ENCODE assay signal across 9 mouse cellular contexts in the genomic region with DNA sequence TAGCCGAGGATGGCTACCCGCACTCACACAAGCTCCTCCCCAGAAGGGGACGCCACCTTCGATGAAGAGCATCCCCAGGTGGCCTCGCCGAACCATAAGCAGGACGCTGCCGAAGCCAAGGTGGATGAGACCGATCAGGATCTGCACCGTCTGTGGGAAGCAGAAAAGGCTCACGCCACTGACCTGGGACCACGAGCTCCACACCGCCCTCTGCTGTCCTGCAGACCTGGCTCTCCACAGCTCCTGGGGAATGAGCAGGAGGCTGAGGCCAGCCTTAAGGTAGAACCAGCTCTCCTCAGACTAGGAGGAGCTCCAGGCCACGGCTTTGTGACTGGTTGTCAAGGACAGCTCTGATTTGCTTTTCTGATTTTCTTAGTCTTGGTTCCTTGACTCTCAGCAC. TPM values are rescaled to one million over a fixed set of nuclear protein-coding genes. Genes with fewer than 3 reads are reported as not detected.
DNase-seq lines count a peak whose midpoint lies in the region; ATAC-seq lines count a peak whose summit lies in the region.
"Had no signal": no experiment of that assay in that cellular context is flagged by ENCODE, and none has a peak within 500 bp of the region (broad histone marks: within the 10 kb centered on the region; RNA-seq: fewer than 3 reads in every experiment).

No protein-coding gene starts in this region.

- no peak for ATAC-seq in hindbrain, embryonic 14.5 days (ENCODE audit: low FRiP score)
- no peak for ATAC-seq in liver, embryonic 15.5 days (ENCODE audit: insufficient read depth)

- no peak overlapping the region for H3K9ac ChIP-seq in hindbrain, embryonic 14.5 days
- no peak overlapping the region for H3K9ac ChIP-seq in liver, embryonic 15.5 days

- no peaks in the 10 kb centered on the region for H3K9me3 ChIP-seq in hindbrain, embryonic 14.5 days (ENCODE audit: control insufficient read depth, low read length)
- no peaks in the 10 kb centered on the region for H3K9me3 ChIP-seq in liver, embryonic 15.5 days (replicated peaks)

- WGBS in hindbrain, embryonic 14.5 days = 26% methylated on average over 14 of the region's 14 CpGs
- WGBS in liver, embryonic 15.5 days (ENCODE audit: insufficient replicate concordance) = 18% methylated on average over 14 of the region's 14 CpGs

- no peak overlapping the region for H3K4me3 ChIP-seq in hindbrain, embryonic 14.5 days (replicated peaks; ENCODE audit: low read length)
- no peak overlapping the region for H3K4me3 ChIP-seq in liver, embryonic 15.5 days (replicated peaks)
- H3K4me3 ChIP-seq: myocyte had no signal

- no peaks in the 10 kb centered on the region for H3K4me1 ChIP-seq in hindbrain, embryonic 14.5 days (replicated peaks; ENCODE audit: control insufficient read depth, insufficient read depth, low read length)
- H3K4me1 ChIP-seq in liver, embryonic 15.5 days (replicated peaks) = peaks cover 7% of the 10 kb centered on the region

- peak overlapping the region; percentile 17; the same call in 1 of the 2 replicates for H3K4me2 ChIP-seq in hindbrain, embryonic 14.5 days (replicated peaks)
- peak overlapping the region; percentile 27; the same call in 1 of the 2 replicates for H3K4me2 ChIP-seq in liver, embryonic 15.5 days

- no peaks in the 10 kb centered on the region for H3K36me3 ChIP-seq in hindbrain, embryonic 14.5 days (replicated peaks; ENCODE audit: control insufficient read depth, insufficient read depth)
- no peaks in the 10 kb centered on the region for H3K36me3 ChIP-seq in liver, embryonic 15.5 days (replicated peaks)

- H3K27ac ChIP-seq in hindbrain, embryonic 14.5 days = no peak overlapping the region
- no peak overlapping the region for H3K27ac ChIP-seq in liver, embryonic 15.5 days (replicated peaks)

- DNase-seq in layer of hippocampus, adult 11-12 months (ENCODE audit: low spot score) = peak; percentile 15
- no peak for DNase-seq in layer of hippocampus, adult 9-11 months
- peak; percentile 35 for DNase-seq in NIH3T3 (ENCODE audit: low read depth)
- DNase-seq in embryo, embryonic 9.5 days (ENCODE audit: extremely low spot score) = peak; percentile 29
- DNase-seq in hindbrain, embryonic 14.5 days (ENCODE audit: low spot score) = no peak
- peak; percentile 33 to 76 for DNase-seq in spleen, postnatal 4 days (ENCODE audit: low spot score in 2 of 2)
- no peak for DNase-seq in ovary, postnatal 14 days (ENCODE audit: low spot score)

- H3K27me3 ChIP-seq in hindbrain, embryonic 14.5 days (ENCODE audit: control insufficient read depth, insufficient read depth, low read length) = no peaks in the 10 kb centered on the region
- H3K27me3 ChIP-seq in liver, embryonic 15.5 days = no peaks in the 10 kb centered on the region

RNA-seq across cellular contexts. Expression of gene Ms4a10, which starts 8.7 kb away (rescaled TPM):
- polyA plus RNA-seq in hindbrain, embryonic 14.5 days (2014; fragmentation: Nextera tagmentation; extraction: Ambion mirVana) = not detected in 2 replicates
- not detected in 2 replicates for polyA plus RNA-seq in liver, embryonic 15.5 days (2015; fragmentation: Nextera tagmentation; extraction: Ambion mirVana)

RNA-seq across cellular contexts. Expression of gene Ms4a15, which starts 9.9 kb away (rescaled TPM):
- polyA plus RNA-seq in hindbrain, embryonic 14.5 days (2014; fragmentation: Nextera tagmentation; extraction: Ambion mirVana) = not detected in 2 replicates
- not detected in 2 replicates for polyA plus RNA-seq in liver, embryonic 15.5 days (2015; fragmentation: Nextera tagmentation; extraction: Ambion mirVana)
- polyA plus RNA-seq: myocyte had no signal

RNA-seq across cellular contexts. Expression of gene Ccdc86, which starts 34.1 kb away (rescaled TPM):
- polyA plus RNA-seq in hindbrain, embryonic 14.5 days (2014; fragmentation: Nextera tagmentation; extraction: Ambion mirVana) = 11.6 and 12.8 TPM in 2 replicates
- polyA plus RNA-seq in liver, embryonic 15.5 days (2015; fragmentation: Nextera tagmentation; extraction: Ambion mirVana) = 11.6 and 13.7 TPM in 2 replicates

RNA-seq across cellular contexts. Expression of gene Ms4a18, which starts 34.7 kb away (rescaled TPM):
- polyA plus RNA-seq in hindbrain, embryonic 14.5 days (2014; fragmentation: Nextera tagmentation; extraction: Ambion mirVana) = not detected in 2 replicates
- polyA plus RNA-seq in liver, embryonic 15.5 days (2015; fragmentation: Nextera tagmentation; extraction: Ambion mirVana) = 0.08 TPM in 1 of 2 replicates, not detected in the other

RNA-seq across cellular contexts. Expression of gene Ptgdr2, which starts 46.2 kb away (rescaled TPM):
- polyA plus RNA-seq in hindbrain, embryonic 14.5 days (2014; fragmentation: Nextera tagmentation; extraction: Ambion mirVana) = 0.23 and 0.24 TPM in 2 replicates
- polyA plus RNA-seq in liver, embryonic 15.5 days (2015; fragmentation: Nextera tagmentation; extraction: Ambion mirVana) = not detected in 2 replicates

Comparison
In these comparisons a context has a peak if more than half of its experiments do, and no peak if none do; other contexts are left out.
1. DNase-seq: peak in layer of hippocampus, adult 11-12 months (single experiment), NIH3T3 (single experiment), embryo, embryonic 9.5 days (single experiment) and spleen, postnatal 4 days (2 of 2); none in layer of hippocampus, adult 9-11 months (single experiment), hindbrain, embryonic 14.5 days (single experiment) and ovary, postnatal 14 days (single experiment).